Mouse (Mus musculus) bone marrow, adult 2 months (tissue): ENCODE results near the gene Tcf3.

Experiments used
- CTCF ChIP-seq: fragments of 200-500 bp; IDR thresholded peaks from 2 replicates; pipeline ENCODE4 v1.5.1; 2011; ENCODE audit warnings: low read length, control low read depth; ENCODE audit not compliant: control insufficient read depth, insufficient read depth
- POLR2A ChIP-seq: fragments of 200-500 bp; IDR thresholded peaks from 2 replicates; pipeline ENCODE4 v1.6.1; 2011; ENCODE audit warnings: low read depth, mild to moderate bottlenecking, control low read depth, low read length, borderline replicate concordance; ENCODE audit not compliant: control insufficient read depth

- no peak for TF ChIP-seq CTCF
- TF ChIP-seq POLR2A: no peak
Measured at GRCm38 (mm10) chr10:80389185-80389708, 44.2 kb downstream of the Tcf3 start.
